Mouse (Mus musculus) kidney, postnatal 36 days (tissue): ENCODE measurements at regions not wholly inside any gene's neighbourhood (a gene's known extent, or its start where the extent isn't known, plus 50 kb on each side); places are given as distances from the start of the nearest gene placed in this dataset.

Source experiments
- DNase-seq, 2 experiments: peaks; one replicate each; pipeline ENCODE4 v3.0.0; 2021 to 2022; ENCODE audit warnings: mixed read lengths in 2 of 2

DNA sequence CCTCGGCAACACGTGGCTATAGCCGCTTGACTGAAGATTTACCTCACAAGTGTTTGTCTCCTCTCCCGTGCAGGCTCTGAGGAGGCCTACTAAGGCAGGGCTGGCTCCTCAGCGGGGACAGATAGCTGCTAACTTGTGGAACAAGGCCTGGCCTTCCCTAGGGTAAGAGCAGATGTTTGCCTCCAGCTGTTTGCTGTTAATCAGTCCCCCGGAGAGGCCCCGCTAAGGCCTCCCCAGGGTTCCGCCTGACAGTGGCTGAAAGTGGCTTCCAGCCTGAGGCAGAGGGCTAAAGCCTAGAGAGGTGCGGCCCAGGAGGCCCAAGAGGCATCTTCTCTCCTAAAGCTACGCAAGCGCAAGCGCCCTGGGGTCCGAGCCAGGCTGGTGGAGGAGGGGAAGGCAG, 52.1 kb upstream of the Dlx4 start:
- DNase-seq, result no peak

DNA sequence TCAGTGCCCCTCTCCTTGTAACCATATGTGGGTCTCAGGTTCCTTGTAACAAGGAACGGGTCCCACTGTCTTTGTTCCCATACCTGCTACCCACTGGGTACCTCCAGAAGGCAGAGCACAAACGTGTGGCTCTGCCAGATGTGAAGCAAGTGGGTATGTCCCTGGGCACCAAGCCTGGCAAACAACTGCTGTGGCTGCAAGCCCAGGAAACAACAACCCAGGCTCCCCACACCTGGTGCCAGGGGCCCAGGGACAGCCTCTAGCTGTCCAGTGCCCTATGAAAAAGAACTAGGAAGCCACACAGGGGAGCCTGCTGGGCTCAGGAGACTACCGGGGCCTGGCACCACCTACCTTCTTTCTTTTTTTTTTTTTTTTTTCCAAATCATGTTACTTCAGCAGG, 54.9 kb upstream of the Dlx4 start:
- no peak for DNase-seq

DNA sequence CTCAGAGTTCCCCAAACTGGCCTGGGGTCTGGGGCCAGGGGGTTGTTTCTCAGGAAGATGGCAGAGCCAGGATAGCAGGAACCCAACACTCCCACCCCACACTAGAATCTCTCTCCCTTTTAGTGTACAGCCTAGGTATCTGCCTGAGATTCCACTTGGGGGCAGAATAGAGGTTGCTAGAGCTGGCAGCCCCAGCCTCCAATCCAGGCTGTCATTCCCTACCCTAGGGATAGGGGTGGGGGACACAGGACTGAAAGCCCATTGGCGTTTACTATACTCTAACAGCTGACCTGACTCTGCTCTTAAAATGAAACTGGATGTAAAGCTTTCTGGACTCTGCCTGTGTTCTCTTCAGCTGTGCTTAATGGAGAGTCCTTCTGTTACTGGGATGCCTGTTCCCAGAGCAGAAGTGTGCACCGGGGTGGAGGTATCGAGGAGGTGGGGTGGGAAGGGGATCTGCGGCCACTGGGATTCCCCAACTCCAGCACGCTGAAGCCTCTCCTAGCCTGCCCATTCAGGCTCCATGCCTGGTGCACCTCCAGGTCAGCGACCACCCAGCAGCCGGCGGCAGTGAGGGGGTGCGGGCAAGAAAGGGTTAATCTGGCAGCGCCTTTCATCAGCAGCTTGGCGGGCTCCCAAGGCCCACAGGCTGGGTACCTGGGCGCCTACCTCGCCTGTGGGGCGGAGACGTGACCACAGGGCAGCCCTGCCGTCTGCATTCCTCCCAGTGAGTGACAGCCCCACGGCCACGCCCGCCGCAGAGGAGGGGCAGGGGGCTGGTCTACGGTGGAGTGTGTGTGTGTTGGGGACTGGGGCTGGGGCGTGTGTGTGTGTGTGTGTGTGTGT, 50.9 kb upstream of the Tac4 start:
- DNase-seq, result peak; percentile 55 to 65

DNA sequence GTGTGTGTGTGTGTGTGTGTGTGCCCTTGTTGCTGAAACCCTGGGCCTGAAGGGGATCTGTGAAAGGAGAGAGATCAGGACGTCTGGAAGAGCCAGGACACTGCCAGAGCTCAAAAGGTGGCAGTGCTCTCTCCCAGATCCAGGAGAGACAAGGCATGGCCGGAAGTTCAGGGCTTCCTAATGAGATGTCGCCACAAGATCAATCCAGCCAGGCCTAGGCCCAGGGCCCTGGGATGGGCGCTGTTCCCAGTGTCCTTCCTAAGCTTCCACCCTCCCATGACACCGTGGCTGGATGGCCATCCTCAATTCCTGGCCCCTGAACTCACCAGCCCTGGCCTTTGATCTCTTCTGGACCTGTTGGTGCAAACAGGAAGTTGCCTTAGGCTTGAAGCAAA, 50.3 kb upstream of the Tac4 start:
- no peak for DNase-seq
